Mouse (Mus musculus) T-helper 1 cell (primary cell): ENCODE results near the gene Cars2.

Experiments
- in situ Hi-C: fragments of 300-600 bp; cut with MboI, MseI; formaldehyde crosslinking; loops from one replicate; pipeline ENCODE4 v1.15.1; 2025; ENCODE audit warnings: high pct_unique_total_duplicates

Cars2 gene

DNA sequence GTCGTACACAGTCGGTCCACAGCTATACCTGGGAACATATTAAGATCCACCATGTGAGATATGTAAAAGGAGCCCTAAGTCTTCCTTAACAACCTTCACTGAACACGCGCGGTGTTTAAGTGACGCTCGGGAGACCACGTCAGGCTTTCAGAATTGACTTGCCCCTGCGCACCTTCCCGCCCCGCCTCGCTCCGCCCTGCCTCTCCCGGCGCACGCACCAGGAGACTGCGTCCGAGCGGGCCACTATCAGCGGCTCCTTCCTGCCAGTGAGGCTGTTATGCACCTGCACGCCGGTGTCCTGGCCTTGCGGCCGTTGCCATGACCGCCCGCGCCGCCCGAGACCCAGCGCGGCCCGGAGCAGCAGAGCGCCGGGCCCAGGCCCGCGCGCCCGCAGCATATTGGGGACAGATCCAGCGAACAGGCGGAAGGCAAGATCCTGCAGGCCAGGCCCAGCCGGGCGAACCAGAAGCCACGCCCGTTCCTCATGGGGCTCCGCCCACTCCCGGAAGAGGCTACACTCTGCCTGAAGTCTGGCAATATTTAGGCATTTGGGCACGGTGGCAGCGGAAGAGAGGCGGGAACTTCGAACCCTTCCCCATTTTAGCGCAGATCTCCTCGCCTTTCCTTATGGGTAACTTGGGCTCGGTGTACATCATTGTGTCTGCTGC lies at the start of gene Cars2:
TSS of gene Cars2 (minus strand) at position 503 of the 668 bp plus-strand sequence.
- in situ Hi-C loops = loop anchor here (5.0 to 25.0 kb wide), 3 partner anchors 553 to 1744 kb away; no protein-coding TSS in a partner anchor

DNA sequence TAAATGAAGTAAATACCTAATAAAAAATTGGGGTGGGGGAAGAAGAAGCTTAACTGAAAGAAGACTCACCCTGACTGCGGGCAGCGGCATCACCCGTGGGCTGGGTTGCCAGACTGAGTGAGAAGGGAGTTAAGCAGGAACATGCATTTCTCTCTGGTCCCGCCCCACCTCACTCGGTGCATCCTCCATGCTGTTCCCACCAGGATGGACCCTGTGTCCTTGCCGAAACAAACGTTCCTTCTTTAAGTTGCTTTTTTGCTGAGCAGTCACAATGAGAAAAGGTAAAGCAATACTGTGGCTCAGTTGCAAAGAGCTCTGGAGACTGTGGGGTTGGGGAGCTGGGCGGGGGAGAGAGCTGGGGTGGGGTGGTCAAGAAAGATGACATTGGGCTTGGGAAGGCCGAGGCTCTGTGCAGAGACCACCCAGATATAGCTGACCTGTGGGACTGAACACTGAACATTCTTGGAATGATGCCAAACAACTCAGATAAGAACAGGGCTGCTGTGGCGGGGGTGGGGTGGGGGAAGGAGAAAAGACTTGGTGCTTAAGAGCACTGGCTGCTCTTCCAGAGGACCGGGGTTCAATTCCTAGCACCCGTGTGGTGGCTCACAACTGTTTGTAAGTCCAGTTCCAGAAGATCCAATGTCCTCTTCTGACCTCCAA lies 42.8 kb upstream of the Cars2 start:
- in situ Hi-C loops = no loop called here

DNA sequence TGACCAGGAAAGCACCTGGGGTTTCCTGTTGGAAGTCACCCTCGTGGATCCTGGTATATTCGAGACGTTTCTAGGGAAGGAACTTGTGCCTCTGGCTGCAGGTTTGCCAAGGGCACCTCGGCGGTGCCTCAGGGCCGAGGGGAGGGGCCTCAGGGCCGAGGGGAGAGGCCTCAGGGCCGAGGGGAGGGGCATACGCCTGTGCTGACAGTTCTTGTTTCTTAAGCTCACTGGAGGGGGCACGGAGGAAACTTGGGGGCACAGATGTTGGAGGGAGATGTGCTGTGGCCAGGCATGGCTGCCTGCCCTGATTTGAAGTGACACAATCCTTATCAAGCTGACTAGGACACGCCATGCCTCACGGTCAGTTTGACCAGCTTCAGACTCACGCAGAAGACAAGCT lies 41.7 kb upstream of the Cars2 start:
- in situ Hi-C loops = no loop called here

DNA sequence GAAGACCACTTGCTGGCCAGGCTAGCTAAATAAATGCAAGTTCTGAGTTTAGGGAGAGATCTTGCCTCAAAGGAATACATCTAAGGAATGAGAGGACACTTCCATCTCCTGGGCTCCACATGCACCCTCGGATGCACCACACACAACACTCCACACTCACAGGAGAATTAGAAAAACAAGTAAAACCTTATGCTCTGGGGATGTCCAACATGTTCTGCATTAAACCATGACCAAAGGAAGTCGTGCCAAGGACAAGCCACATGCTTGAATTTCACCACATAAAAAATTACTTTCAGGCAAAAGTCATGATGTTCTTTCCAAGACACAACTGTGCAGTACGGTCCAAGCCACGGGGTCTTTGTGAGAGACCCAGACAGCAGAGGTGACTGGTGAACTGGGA lies 41.3 kb upstream of the Cars2 start:
- in situ Hi-C loops = no loop called here

DNA sequence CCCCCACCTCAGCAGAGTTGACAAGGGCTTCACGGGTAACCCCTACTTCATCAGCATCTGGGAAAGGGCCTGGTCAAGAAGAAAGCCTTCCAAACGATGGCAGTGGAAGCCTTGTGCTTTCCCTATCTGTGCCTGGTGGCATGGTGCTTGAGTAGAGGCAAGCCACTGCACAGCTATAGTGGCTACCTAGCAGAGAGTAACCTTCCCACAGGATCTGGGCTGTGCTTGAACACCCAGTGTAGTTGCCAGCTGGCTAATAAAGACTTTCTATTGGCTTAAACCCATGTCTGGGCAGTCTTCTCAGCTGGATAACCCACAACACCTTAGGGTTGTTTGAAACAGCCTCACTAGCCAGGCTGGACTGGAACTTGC lies 35.8 kb upstream of the Cars2 start:
- in situ Hi-C loops = no loop called here

DNA sequence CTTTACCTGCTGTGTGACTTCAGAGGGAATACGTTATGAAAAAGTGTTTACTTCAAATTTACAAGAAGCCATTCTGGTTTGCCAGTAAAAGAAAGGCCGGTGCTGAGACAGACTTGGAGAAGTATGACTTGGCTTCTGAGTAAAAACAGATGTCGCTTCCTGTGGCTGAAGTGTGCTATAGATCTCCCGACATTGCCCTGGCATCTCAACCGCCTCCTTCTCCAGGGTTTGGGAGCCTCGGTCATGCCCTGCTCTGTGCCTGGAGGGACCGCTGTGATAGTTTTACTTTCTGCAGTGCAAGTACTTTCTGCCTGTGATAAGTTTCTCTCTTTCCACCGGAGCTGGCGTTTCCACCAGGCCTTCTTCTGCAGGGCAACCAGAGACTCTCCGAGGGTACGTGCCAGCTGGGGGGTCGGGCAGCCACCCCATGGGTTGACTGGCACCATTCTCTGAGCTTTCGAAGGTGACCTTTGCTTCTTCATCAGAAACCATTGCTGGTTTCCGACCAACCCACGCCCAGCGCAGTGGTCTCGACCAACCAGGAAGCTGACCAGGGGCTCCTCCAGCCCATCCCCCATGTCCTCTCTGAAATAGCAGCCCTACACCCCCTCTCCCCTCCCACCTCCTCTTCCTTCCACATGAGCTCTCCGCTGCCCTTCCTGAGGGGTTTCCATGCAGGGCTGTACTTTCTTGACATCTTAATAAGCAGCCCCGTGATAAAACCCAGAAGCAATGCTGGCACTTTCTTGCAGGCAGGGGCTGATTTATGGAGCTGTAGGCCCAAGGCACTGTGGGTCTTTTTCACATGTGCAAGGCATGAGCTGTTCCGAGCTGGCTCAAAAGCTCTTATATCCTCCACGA lies 35.2 kb upstream of the Cars2 start:
- in situ Hi-C loops = no loop called here

DNA sequence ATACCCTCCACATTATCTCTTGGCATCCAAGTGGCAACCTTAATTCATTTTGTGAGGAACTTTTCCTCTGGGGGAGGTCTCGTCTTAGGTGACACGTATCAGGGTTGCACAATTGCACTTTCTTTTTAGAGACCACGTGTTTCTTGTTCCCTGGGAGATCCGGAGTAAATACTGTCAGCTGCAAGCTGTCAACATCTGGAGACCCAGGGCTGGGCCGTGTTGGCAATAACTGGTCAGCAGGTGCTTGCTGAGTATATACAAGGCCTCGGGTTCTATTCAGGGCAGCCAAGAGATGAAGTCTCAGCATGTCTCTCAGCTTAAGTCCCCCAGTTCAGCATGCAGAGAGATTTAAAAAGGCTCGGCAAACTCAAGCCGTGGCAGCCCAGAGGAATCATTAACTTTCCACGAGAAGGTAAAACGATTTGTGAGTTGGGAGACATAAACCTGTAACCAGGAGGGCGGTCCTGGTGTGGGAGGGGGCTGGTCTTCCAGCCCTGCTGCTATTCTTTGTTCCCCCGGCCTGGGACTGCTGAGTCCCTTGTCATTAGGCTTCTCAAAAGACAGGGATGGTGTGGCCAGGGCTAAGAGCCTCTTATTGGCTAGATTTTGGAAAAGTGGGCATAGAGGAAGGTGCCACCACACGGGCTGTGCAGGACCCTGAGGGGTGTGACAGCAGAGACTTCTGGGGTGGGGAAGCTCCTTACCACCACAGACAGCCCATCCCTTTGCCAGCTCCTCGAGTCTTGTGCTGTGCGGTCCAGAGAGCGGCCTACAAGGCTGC lies 25.2 kb upstream of the Cars2 start:
- in situ Hi-C loops = no loop called here

DNA sequence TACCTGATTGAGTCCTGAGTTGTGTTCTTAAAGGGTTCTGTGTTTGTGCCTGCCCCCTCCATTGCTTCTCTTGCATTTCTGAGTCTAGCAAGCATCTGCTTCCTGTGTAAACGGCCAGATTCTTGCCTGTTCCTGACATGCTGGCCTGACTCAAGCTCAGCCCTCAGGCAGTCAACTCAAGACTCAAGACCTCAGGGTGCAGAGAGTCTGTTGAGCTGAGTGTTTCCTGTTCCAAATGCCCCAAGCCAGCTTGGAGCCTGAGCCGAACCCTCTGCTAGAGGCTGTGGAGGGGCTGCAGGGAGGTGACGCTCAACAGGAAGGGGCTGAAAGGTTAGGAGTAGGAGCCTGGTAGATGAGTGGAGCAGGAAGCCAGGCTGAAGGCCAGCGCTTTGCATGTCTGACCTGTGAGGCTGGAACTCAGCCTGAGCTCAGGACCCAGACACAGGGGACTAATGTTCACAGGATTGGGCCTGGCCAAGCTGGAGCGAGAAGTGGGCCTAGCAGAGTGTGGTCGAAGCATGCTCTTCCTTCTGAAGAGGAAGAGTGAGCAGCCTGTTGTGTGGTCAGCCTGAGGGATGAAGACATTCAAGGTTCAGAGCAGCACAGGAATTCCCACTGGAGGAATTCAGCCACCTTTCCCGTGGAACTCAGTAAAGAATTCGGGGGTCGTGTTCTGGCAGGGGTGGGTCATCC lies 24.5 kb upstream of the Cars2 start:
- in situ Hi-C loops = loop anchor here (25.0 kb wide), 1 partner anchor 1613 kb away; no protein-coding TSS in a partner anchor

DNA sequence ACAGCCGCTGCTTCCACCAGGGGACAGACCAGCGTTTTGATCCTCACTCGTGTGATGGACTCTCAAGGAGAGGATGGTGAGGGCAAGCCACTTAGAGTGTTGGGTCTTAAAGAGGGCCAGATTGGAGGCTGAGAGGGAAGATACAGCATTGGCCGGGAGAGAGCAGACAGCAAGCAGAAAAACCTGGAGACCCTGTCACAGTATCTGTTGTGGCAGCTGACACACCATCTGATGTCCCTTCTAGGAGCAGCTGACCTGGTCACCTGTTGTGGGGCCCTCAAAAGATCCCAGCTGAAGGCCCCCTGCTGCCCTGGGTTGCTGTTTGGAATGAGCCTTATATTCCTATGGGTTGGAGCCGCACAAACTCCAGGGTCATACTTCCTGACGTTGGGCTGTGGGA lies 21.8 kb upstream of the Cars2 start:
- in situ Hi-C loops = loop anchor here (25.0 kb wide), 1 partner anchor 1610 kb away; no protein-coding TSS in a partner anchor

DNA sequence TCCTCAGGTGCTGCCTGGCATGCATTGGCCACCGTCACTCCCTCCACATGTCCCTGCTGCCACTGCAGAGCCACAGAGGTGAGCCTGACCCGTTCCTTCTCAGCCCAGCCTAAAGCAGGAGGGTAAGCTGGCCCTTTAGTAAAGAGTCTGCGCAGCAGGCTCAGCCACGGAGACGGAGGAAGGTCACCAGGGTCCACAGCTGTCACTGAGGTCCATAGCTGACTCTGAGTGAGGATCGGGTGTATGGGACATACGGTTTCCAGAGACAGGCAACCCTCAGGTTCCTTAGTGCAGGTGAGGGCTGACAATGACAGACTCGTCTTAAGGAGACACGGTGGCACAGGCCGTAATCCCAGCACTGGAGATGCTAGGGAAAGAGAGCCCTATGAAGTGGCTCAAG lies 21.4 kb upstream of the Cars2 start:
- in situ Hi-C loops = loop anchor here (25.0 kb wide), 1 partner anchor 1610 kb away; no protein-coding TSS in a partner anchor

DNA sequence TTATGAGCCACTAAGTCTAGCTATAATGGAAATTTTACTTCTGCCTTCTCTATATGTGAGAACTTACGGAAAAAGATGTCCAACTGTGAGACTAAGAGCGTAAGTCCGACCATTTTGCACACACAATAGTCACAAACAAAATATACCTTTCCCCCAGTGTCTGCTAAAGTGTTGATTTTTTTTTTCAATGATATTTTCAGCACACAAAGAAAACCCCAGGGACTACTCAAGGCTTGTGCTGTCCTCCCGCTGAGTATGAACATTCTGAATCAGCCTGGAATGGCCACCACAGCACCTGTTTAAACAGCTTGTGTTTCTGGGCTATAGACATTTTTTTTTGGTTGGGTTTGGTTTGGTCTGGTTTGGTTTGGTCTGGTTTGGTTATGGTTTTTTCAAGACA lies 20.2 kb upstream of the Cars2 start:
- in situ Hi-C loops = loop anchor here (25.0 kb wide), 1 partner anchor 1608 kb away; no protein-coding TSS in a partner anchor

DNA sequence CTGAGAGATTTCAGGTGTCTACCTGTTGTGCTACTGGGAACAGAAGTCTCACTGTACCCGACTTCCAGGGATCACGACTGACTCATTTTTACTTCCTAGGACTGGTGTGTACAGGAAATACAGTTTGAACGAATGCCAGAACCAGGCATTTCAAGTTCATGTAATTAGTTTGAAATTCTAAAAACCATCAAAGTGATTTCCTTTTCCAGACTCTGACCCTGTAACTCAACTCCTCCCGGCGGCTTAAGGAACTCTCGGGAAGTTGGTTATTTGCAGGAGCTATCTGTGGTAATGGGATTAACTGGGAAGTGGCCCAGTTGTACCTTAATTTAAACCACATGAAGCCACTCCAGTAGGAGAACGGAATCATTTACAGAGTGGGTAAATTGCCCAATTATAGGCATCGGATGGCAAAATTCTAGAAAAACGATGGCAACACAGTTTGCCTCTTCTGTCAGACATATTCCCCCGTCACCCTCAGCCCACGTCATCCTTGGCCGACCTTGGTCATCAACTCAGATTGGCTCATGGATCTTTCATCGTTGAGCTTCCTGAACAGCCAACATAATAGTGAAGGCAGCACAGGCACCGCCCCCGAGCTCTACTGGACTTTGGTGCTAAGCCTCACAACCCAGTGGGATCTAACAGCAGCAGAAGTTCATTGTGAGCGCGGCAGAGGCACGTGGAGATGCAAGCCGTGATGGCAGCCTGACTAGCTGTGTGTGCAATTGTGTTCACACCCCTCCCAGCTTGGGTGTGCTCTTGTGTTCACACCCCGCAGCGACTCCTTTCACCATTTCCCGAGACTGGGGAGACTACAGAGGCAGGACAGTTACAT lies 18.9 kb upstream of the Cars2 start:
- in situ Hi-C loops = loop anchor here (25.0 kb wide), 1 partner anchor 1607 kb away; no protein-coding TSS in a partner anchor

DNA sequence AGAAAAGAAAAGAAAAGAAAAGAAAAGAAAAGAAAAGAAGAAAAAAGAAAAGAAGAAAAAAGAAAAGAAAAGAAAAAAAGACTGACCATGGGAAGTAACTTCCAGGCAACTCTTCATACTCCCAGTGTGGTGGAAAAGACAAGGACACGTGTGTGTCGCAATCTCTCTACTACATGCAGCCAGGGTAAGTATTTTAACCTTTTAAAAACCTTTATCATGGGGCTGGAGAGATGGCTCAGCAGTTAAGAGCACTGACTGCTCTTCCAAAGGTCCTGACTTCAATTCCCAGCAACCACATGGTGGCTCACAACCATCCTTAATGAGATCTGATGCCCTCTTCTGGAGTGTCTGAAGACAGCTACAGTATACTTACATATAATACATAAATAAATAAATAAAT lies 17.6 kb upstream of the Cars2 start:
- in situ Hi-C loops = loop anchor here (25.0 kb wide), 1 partner anchor 1606 kb away; no protein-coding TSS in a partner anchor

DNA sequence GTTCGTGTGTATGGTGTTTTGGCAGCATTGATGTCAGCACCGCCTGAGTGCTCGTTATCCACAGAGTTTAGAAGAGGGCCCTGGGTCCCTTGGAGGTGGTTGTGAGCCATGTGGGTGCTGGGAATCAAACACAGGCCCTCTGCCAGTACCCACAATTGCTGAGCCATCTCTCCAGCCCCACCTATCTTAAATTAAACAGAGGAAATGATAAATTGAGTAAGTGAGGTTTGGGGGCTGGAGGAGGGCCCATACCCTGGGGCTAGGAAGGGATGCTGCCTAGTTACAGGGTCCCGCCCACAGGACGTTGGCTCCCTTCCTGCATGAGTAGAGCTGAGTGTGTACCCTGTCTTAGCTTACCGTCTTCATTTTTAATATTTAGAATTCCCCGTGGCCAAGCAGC lies 14.1 kb upstream of the Cars2 start:
- in situ Hi-C loops = loop anchor here (25.0 kb wide), 1 partner anchor 1602 kb away; no protein-coding TSS in a partner anchor

DNA sequence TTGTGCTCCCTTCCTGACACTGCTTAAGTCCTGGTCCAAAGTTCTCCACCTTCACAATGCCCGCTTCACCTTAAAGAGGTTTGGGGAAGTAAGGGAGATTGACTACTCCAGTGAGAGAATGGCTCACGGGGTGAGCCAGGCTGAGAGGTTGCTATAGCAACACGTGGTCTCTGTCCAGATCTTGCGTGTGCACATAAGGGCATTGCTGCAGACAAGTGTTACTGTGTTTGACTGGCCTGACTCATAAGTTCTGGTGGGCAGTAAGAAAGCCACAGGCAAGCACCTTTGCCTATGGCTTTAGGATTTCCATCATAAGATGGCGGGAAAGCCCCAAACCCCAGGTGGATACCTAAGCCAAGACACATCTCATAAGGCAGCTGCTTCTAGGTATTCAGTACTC lies 13.7 kb upstream of the Cars2 start:
- in situ Hi-C loops = loop anchor here (25.0 kb wide), 1 partner anchor 1602 kb away; no protein-coding TSS in a partner anchor

DNA sequence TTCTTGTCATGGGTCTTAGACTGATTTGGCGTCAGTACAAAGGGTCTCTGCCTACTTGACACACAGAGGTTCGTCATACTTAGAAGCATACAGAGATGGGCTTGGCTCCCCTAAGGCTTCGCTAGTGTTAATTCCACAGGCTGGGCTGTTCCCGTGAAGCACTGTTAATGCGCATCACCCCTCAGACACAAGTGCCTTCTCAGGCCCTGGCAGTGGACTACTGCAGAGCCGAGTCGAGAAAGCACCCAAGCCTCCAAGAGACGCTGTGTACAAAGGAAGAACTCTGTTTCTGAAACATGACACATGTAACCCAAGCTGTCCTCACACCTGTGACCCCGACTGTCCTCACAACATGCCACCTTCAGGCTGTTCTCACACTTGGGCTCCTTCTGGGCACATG lies 9.6 kb upstream of the Cars2 start:
- in situ Hi-C loops = loop anchor here (25.0 kb wide), 1 partner anchor 1598 kb away; no protein-coding TSS in a partner anchor

DNA sequence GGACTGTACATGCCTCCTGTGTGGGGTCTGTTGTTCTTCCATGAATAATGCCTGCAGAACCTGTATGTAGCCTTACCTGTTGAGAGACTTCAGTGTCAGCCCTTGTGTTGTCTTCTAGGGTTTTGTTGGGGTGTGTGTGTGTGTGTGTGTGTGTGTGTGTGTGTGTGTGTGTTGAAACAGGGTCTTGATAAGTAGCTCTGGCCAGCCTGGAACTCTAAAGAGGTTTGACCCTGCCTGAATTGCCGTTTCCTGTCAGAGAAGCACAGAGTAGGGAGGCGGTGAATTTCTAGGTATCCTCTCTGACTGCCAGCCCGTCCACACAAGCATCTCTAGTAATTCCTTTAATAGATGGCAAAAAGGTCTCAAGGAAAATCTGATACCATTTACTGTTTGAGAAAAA lies 8.9 kb upstream of the Cars2 start:
- in situ Hi-C loops = loop anchor here (10.0 to 25.0 kb wide), 2 partner anchors 1597 to 1735 kb away; no protein-coding TSS in a partner anchor

DNA sequence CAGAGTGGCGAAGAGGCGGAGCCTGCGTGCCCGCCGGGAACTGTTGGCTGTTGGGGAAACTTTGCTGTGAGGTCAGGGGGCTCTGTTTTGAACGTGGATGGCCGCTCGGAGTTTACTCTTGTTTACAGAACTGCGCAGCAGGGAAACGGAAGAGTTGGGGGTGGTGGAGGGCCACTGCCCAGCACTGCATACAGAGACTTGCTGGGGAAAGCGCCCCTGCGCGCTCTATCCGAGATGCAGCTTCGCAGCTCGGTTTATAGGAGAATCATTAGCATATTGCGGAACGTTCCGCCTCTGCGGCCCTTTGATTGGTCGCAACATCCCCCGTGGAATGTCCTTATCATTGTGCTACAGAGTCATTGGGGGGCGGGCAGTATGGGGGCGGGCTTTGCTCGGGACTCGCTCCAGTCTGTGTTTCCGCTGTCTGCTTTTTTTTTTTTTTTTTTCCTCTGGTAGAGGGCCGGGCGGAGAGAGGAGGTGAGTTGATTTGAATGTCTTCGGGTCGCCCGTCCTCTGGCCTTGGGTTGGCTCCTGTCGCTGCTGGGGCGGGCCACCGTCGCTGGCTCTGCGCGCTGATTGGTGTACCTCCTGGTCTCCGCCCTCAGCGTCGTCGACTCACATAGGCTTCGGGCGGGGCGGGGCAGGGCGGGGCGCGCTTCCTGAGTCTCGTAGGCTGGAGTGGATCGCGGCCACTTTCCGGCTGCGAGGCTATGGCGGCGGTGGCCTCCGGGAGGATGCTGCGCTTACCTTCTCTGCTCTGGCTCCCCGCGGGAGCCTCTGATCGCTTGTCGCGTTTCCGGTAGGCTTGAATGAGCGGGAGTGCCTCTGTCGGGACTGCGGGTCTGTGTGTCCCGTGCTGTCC lies 7.4 kb upstream of the Cars2 start:
- in situ Hi-C loops = loop anchor here (10.0 to 25.0 kb wide), 2 partner anchors 1596 to 1737 kb away; no protein-coding TSS in a partner anchor
